Mouse (Mus musculus): ENCODE measurements at regions not wholly inside any gene's neighbourhood (a gene's known extent, or its start where the extent isn't known, plus 50 kb on each side); places are given as distances from the start of the nearest gene placed in this dataset.

DNA sequence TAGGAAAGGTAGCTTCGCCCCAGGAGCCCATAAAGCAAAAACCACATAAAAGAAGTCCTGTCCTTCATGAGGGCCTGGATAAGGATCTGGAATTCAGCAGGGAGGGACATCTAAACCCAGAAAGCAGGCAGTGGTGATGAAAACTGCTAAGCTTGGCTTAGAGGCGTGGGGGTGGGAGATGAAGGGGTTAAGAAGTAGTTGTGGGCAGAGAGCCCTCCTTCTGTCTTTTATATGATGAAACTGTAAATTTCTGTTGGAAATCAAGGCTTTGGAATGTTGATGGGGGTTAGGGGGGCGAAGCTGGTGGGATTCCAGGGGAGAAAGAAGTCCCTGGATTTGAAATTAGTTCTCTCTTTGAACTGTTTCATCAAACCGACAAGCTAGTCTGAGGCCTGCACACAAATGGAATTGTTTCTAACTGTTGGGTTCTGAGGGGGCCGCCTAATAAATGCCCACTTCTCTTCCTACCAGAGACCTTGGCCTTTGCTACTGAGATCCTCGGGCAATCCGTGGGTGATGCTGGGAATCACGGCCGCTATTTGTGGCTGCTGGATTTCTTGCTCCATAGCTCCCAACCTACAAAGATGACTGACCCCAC lies 192.6 kb downstream of the 1500009L16Rik start:
- Histone ChIP-seq H3K4me1 (ENCODE audit: control insufficient read depth, insufficient read depth, insufficient read length) (peaks cover 4% of the 10 kb centered on the region; the same call in 1 of the 2 replicates), H3K27me3 (ENCODE audit: control insufficient read depth, insufficient read depth, low read length) (no peaks in the 10 kb centered on the region), H3K36me3 (ENCODE audit: control insufficient read depth, insufficient read depth, low read length) (no peaks in the 10 kb centered on the region), H3K27ac (ENCODE audit: insufficient read depth, low read length) (no peak overlapping the region), H3K4me3 (ENCODE audit: extremely low read depth, insufficient read depth, insufficient read length) (no peak overlapping the region)
- no peak for TF ChIP-seq CTCF (IDR thresholded peaks at IDR 0.05; ENCODE audit: extremely low read depth, insufficient read depth, insufficient read length, insufficient replicate concordance)
- no peak for TF ChIP-seq POLR2A (IDR thresholded peaks at IDR 0.05; ENCODE audit: low read depth, low read length)
- 86% methylated on average over 9 of the region's 9 CpGs for WGBS
- DNase-seq (ENCODE audit: low read depth in 1 of 2, low spot score in 2 of 2): no peak

DNA sequence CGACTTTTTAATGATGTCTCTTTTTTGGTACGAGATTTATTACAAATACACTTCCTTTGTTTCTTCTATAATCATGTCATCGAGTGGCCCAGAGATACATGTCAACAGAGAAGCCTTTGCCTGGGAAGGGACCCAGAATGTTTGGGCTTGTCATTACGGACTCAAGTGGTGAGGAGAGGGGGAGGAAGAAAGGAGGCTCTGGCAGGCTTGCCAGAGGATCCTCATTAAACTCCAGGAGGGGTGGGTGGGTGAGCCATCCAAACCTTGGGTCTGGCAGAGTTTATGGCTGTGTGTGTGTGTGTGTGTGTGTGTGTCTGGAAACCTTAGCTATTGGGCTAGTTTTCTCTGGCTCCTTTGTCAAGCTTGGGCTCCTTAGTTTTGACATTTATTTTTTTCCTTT lies 204.3 kb downstream of the 1500009L16Rik start:
- TF ChIP-seq POLR2A (IDR thresholded peaks at IDR 0.05; ENCODE audit: low read depth, low read length): no peak
- no peak for TF ChIP-seq CTCF (IDR thresholded peaks at IDR 0.05; ENCODE audit: extremely low read depth, insufficient read depth, insufficient read length, insufficient replicate concordance)
- WGBS: 79% methylated on average over 4 of the region's 4 CpGs

DNA sequence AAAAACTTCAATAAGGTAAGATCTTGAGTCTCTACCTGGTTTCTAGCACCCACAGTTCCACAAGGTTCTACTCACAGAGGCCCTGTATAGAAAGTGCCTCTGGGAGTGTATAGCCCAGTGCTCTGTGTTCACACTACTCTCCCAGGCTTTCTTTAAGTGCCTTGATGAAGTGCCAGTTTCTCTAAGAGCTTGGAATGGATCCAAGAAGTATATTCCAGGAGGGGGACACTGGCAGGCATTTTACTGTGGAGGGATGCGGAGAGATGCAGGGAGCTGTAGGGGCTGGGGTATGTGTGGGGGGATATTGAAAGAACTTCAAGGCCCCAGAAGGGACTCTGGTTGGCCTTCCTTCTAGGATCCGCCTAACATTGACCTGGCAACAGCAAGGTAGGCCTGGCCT lies 204.9 kb downstream of the 1500009L16Rik start:
- no peaks in the 10 kb centered on the region for H3K36me3 ChIP-seq (ENCODE audit: control insufficient read depth, insufficient read depth, low read length)
- H3K4me1 ChIP-seq (ENCODE audit: control insufficient read depth, insufficient read depth, insufficient read length): no peaks in the 10 kb centered on the region
- no peak for DNase-seq (ENCODE audit: low read depth in 1 of 2, low spot score in 2 of 2)
- 93% methylated on average over 2 of the region's 2 CpGs for WGBS
- no peak for TF ChIP-seq POLR2A (IDR thresholded peaks at IDR 0.05; ENCODE audit: low read depth, low read length)
- TF ChIP-seq CTCF (IDR thresholded peaks at IDR 0.05; ENCODE audit: extremely low read depth, insufficient read depth, insufficient read length, insufficient replicate concordance): no peak
- no peak overlapping the region for H3K27ac ChIP-seq (ENCODE audit: insufficient read depth, low read length)
- H3K4me3 ChIP-seq (ENCODE audit: extremely low read depth, insufficient read depth, insufficient read length): no peak overlapping the region
- H3K27me3 ChIP-seq (ENCODE audit: control insufficient read depth, insufficient read depth, low read length): no peaks in the 10 kb centered on the region

More for the DNA sequence above, 204.3 kb downstream of the 1500009L16Rik start:
- Histone ChIP-seq H3K27me3 (ENCODE audit: control insufficient read depth, insufficient read depth, low read length) (no peaks in the 10 kb centered on the region), H3K4me1 (ENCODE audit: control insufficient read depth, insufficient read depth, insufficient read length) (no peaks in the 10 kb centered on the region), H3K36me3 (ENCODE audit: control insufficient read depth, insufficient read depth, low read length) (no peaks in the 10 kb centered on the region), H3K27ac (ENCODE audit: insufficient read depth, low read length) (no peak overlapping the region), H3K4me3 (ENCODE audit: extremely low read depth, insufficient read depth, insufficient read length) (no peak overlapping the region)
- DNase-seq (ENCODE audit: low read depth in 1 of 2, low spot score in 2 of 2): no peak

DNA sequence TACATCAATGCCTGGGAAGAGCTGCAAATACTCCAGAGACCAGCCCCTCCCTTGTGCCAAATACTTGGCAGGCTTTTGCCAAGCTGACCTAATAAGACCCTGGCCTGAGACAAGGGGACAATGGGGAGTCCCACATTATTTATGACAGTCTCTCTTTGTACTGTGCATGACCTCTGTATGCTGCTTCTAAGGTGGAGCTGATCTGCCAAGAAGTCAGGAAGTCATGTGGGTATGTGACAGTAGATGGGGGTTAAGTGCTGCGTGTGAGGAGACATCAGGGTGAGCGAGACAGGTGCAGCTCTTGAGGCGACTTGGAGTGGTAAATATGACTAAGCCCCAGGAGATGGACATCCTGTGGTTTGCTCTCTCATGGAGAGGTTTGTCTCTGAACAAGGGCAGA lies 209.1 kb downstream of the 1500009L16Rik start:
- Histone ChIP-seq H3K36me3 (ENCODE audit: control insufficient read depth, insufficient read depth, low read length) (no peaks in the 10 kb centered on the region), H3K4me3 (ENCODE audit: extremely low read depth, insufficient read depth, insufficient read length) (no peak overlapping the region), H3K4me1 (ENCODE audit: control insufficient read depth, insufficient read depth, insufficient read length) (no peaks in the 10 kb centered on the region), H3K27me3 (ENCODE audit: control insufficient read depth, insufficient read depth, low read length) (no peaks in the 10 kb centered on the region), H3K27ac (ENCODE audit: insufficient read depth, low read length) (no peak overlapping the region)
- DNase-seq (ENCODE audit: low read depth in 1 of 2, low spot score in 2 of 2): no peak
- no peak for TF ChIP-seq CTCF (IDR thresholded peaks at IDR 0.05; ENCODE audit: extremely low read depth, insufficient read depth, insufficient read length, insufficient replicate concordance)
- TF ChIP-seq POLR2A (IDR thresholded peaks at IDR 0.05; ENCODE audit: low read depth, low read length): no peak
- 12% methylated on average over 3 of the region's 3 CpGs for WGBS

DNA sequence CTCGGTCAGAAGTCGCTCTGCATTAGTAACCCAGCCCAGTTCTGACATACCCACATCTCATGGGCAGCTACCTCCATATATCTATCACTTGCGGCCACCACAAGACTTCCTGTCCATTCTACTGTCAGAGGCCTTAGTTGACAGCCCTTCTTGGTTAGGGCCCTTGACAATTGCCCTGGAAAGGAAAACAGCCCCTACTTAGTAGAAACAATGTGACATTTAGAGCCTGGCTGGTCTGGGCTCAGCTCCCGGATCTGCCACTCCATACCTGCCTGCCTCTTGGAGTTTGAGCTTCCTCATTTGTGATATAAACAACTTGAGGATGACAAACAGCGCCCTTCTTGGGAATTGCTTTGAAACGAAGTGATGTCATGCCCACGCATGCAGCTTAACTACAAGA lies 210.5 kb downstream of the 1500009L16Rik start:
- Histone ChIP-seq H3K36me3 (ENCODE audit: control insufficient read depth, insufficient read depth, low read length) (no peaks in the 10 kb centered on the region), H3K27ac (ENCODE audit: insufficient read depth, low read length) (no peak overlapping the region), H3K4me1 (ENCODE audit: control insufficient read depth, insufficient read depth, insufficient read length) (no peaks in the 10 kb centered on the region), H3K27me3 (ENCODE audit: control insufficient read depth, insufficient read depth, low read length) (no peaks in the 10 kb centered on the region), H3K4me3 (ENCODE audit: extremely low read depth, insufficient read depth, insufficient read length) (no peak overlapping the region)
- no peak for DNase-seq (ENCODE audit: low read depth in 1 of 2, low spot score in 2 of 2)
- WGBS: 72% methylated on average over 7 of the region's 7 CpGs
- TF ChIP-seq CTCF (IDR thresholded peaks at IDR 0.05; ENCODE audit: extremely low read depth, insufficient read depth, insufficient read length, insufficient replicate concordance) (no peak), POLR2A (IDR thresholded peaks at IDR 0.05; ENCODE audit: low read depth, low read length) (no peak)

DNA sequence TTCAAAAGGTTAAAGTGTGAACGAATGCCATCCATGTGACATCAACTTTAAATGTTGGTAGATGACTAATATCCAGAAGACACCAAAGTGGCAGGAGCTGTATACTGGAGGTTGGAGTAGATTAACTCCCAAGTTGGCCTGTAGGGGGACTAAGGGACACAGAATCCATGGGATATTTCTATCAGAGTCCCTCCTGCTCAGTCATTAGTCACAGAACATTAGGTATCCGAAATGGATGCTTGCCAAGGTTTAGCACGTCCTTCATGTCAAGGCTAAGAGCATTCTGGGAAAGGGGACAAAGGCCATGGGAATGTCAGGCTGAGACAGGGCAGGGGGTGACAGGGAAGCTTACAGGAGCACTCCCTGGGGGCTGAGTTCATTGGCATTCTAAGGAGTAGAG lies 211.8 kb downstream of the 1500009L16Rik start:
- Histone ChIP-seq H3K27me3 (ENCODE audit: control insufficient read depth, insufficient read depth, low read length) (no peaks in the 10 kb centered on the region), H3K4me3 (ENCODE audit: extremely low read depth, insufficient read depth, insufficient read length) (no peak overlapping the region), H3K36me3 (ENCODE audit: control insufficient read depth, insufficient read depth, low read length) (no peaks in the 10 kb centered on the region), H3K27ac (ENCODE audit: insufficient read depth, low read length) (no peak overlapping the region), H3K4me1 (ENCODE audit: control insufficient read depth, insufficient read depth, insufficient read length) (no peaks in the 10 kb centered on the region)
- DNase-seq (ENCODE audit: low read depth in 1 of 2, low spot score in 2 of 2): no peak
- 81% methylated on average over 3 of the region's 3 CpGs for whole genome bisulfite sequencing
- TF ChIP-seq POLR2A (IDR thresholded peaks at IDR 0.05; ENCODE audit: low read depth, low read length) (no peak), CTCF (IDR thresholded peaks at IDR 0.05; ENCODE audit: extremely low read depth, insufficient read depth, insufficient read length, insufficient replicate concordance) (no peak)

DNA sequence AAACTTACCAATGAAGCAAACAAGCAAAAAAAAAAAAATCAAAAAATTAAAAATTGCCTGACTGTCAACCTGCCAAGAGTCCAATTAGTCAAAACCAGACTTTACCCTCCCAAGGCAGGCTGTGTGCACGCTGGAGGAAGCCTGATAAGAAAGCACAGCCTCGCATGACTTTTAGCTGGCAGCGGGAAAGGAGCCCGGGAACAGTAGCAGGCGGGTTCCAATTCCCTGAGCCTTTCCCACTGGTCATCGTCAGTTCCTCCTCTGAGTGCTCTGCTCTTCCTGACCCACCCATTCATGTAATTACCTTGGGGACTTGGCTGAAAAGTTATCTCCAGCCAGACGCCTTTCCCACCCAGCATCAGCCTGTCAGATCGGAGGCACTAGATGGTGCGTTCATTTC lies 214.5 kb downstream of the 1500009L16Rik start:
- 71% methylated on average over 9 of the region's 9 CpGs for WGBS
- Histone ChIP-seq H3K27ac (ENCODE audit: insufficient read depth, low read length) (no peak overlapping the region), H3K27me3 (ENCODE audit: control insufficient read depth, insufficient read depth, low read length) (no peaks in the 10 kb centered on the region), H3K4me3 (ENCODE audit: extremely low read depth, insufficient read depth, insufficient read length) (no peak overlapping the region), H3K4me1 (ENCODE audit: control insufficient read depth, insufficient read depth, insufficient read length) (peaks cover 2% of the 10 kb centered on the region; the same call in 1 of the 2 replicates), H3K36me3 (ENCODE audit: control insufficient read depth, insufficient read depth, low read length) (no peaks in the 10 kb centered on the region)
- no peak for DNase-seq (ENCODE audit: low read depth in 1 of 2, low spot score in 2 of 2)
- TF ChIP-seq CTCF (IDR thresholded peaks at IDR 0.05; ENCODE audit: extremely low read depth, insufficient read depth, insufficient read length, insufficient replicate concordance): no peak
- TF ChIP-seq POLR2A (IDR thresholded peaks at IDR 0.05; ENCODE audit: low read depth, low read length): no peak

Data from spleen, adult 2 months (tissue).